Mouse (Mus musculus): Measurements from ENCODE around the gene Olfr984. TPM values are rescaled to one million over a fixed set of nuclear protein-coding genes. Genes with fewer than 3 reads are reported as not detected.

The Olfr984 gene
- total RNA-seq (2023), result under 1 TPM; 0.12 TPM

GRCm38 (mm10) chr9:40114106-40114505, at the start of gene Olfr984:
Gene Olfr984 (minus strand): TSS chr9:40114206.

GRCm38 (mm10) chr9:40130084-40130483, 16.1 kb upstream of the Olfr984 start, which contains the start of gene Olfr985:
Gene Olfr985 (minus strand): TSS chr9:40130184.

GRCm38 (mm10) chr9:40093495-40093894, 20.5 kb downstream of the Olfr984 start, which contains the start of gene Olfr983:
Gene Olfr983 (minus strand): TSS chr9:40093595.

GRCm38 (mm10) chr9:40073529-40073928, 40.5 kb downstream of the Olfr984 start, which contains the start of gene Olfr982:
Gene Olfr982 (plus strand): TSS chr9:40073829.

Other genes with a start within 250 kb of the Olfr984 start
- gene Olfr972, start 247.8 kb downstream of the Olfr984 start, total RNA-seq (2023), result not detected
- gene Olfr229, start 206.9 kb downstream of the Olfr984 start, total RNA-seq (2023), result not detected
- not detected for gene Olfr974, start 176.7 kb downstream of the Olfr984 start, total RNA-seq (2023)
- not detected for gene Olfr975, start 162.2 kb downstream of the Olfr984 start, total RNA-seq (2023)
- gene Olfr976, start 153.1 kb downstream of the Olfr984 start, total RNA-seq (2023), result not detected
- not detected for gene Olfr978, start 122.1 kb downstream of the Olfr984 start, total RNA-seq (2023)
- gene Olfr979, start 110.7 kb downstream of the Olfr984 start, total RNA-seq (2023), result not detected
- gene Olfr980, start 104.6 kb downstream of the Olfr984 start, total RNA-seq (2023), result not detected
- gene Olfr981, start 92.7 kb downstream of the Olfr984 start, total RNA-seq (2023), result not detected
- gene Olfr982, start 40.4 kb downstream of the Olfr984 start, total RNA-seq (2023), result not detected
- gene Olfr983, start 20.6 kb downstream of the Olfr984 start, total RNA-seq (2023), result not detected
- not detected for gene Olfr985, start 16.0 kb upstream of the Olfr984 start, total RNA-seq (2023)
- not detected for gene Tmem225, start 33.9 kb upstream of the Olfr984 start, total RNA-seq (2023)
- gene Olfr986, start 66.7 kb upstream of the Olfr984 start, total RNA-seq (2023), result not detected
- 1 to 10 TPM; 2.3 to 3.1 TPM for gene Zfp202, start 78.1 kb upstream of the Olfr984 start, total RNA-seq (2023)
- gene Scn3b, start 155.0 kb upstream of the Olfr984 start, total RNA-seq (2023), result not detected